Mouse (Mus musculus) mouse embryonic stem cell (cell line): ENCODE results near the gene Hrh2.

ENCODE experiments used
- in situ Hi-C, 2 experiments: fragments of 300-500 bp; cut with MboI; formaldehyde crosslinking; loops; 1 replicate in 1 of 2; 3 replicates in 1 of 2; pipeline ENCODE4 v1.14.3; 2019 to 2020; ENCODE audit warnings: low sequenced_read_pairs in 2 of 2, low pct_unique_long_range_greater_than_20kb in 1 of 2, mixed read lengths in 1 of 2; ENCODE audit not compliant: unreplicated experiment in 1 of 2

Hrh2 gene

DNA sequence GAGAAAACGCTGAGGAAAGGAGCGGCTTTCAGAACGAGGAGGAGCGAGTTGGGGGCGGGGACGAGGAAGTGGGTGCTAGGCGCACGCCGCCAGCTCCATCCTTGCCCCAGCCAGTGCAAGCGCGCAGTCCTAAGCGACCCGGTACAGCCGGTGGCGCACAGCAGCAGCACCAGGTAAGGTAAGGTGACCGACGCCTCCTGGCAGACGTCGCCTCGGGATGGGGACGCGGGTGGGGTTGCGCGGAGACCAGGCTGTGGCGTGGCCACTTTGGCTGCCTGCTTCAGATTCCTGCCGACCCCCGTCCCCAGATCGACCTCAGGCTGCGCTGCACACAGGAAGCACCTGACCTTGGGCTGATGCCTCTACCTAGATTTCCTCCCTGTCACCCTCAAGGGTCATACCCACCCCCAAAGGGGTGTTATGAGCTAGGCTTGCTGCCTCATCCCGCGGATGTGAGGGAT, at the start of gene Hrh2:
Gene Hrh2 (plus strand): TSS at position 109 of the 461 bp plus-strand sequence.
- in situ Hi-C loops = no loop called here

DNA sequence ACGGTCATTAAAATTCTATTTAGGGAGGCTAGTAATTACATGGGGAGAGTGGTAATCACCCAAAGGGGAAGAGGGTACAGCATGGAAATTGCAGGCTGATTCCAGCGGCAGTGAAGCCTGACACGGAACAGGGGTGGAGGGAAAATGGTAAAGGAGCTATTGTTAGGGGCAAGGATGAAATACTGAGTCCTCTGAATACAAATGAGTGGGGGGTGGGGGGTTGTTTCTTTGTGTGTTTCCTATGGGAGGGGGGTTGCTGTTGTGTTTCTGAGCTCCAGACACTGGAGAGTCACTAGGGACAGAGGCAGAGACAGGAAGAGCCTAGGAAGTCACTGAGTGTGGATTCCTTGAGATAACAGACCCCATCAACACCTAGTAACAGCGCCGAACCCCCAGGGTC, 48.1 kb upstream of the Hrh2 start:
- in situ Hi-C loops = no loop called here

DNA sequence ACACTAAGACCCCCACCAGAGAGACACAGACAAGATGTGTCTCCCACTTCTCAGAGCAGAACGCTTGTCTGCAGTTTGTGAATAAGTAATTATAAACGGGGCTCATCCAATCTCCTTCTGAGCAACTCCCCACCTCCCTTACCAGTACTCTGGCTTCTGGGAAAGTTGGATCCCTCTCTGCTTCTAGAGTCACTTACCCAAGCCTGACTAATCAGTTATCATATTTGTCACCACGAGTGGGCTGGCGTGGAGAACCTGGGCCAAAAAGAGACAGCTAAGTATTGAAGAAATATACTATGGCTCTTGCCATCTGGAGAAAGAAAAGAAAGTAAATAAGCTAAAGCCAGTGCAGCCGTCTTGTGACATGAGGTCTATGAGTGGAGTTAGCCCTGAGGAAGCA, 47.3 kb upstream of the Hrh2 start:
- in situ Hi-C loops = no loop called here

DNA sequence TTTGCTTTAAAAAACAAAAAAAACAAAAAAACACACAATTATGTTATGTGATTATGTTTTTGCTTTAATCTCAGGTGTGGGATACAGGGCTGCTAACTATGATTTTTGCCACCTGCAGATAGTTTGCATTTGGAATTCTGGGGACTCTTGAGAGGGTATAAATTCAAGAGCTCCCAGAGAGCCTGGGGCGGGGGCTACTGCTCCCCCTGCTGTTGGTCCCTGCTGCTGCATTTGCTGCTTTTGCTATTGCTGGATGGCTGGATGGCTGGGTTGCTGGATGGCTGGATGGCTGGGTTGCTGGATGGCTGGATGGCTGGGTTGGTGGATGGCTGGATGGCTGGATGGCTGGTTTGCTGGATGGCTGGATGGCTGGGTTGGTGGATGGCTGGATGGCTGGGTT, 44.6 kb upstream of the Hrh2 start:
- in situ Hi-C loops = no loop called here

DNA sequence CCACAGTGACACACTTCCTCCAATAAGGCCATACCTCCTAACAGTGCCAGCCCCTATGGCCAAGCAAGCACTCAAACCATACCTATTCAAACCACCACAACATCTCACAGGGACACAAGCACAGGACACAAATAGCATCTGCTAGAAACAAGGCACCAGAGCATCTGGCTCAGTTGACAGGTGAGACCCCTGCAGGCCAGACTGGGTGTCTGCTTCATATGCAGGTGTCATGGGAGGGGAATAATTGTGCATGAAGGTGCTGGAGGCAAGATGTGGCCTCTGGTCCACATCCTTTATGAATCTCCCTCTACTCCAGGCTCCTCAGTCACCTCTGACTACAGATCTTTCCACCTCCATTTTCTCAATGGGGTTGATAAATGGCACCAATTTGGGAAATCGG, 39.5 kb upstream of the Hrh2 start:
- in situ Hi-C loops = loop anchor here in 1 of 2 experiments (5.0 kb wide), 1 partner anchor 40 kb away; no protein-coding TSS in a partner anchor

DNA sequence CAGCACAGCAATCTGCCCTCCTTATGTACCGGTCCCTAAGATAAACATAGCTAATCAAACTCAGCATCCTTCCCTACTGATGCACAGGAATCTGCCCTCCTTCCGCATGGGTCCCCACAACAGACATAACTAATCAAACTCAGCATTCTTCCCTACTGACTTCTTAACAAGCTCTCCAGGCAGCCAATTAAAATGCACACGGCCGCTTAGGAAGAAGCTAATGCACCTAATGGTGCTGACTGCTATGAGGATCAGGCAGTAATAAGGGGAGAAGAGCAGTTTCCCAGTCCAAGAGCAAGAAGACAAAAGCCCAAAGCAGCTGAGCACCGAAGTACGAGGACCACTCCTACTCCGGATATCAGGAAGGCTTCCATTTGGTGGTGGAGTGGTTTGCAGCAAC, 39.0 kb upstream of the Hrh2 start:
- in situ Hi-C loops = loop anchor here in 1 of 2 experiments (5.0 kb wide), 1 partner anchor 41 kb away; no protein-coding TSS in a partner anchor

DNA sequence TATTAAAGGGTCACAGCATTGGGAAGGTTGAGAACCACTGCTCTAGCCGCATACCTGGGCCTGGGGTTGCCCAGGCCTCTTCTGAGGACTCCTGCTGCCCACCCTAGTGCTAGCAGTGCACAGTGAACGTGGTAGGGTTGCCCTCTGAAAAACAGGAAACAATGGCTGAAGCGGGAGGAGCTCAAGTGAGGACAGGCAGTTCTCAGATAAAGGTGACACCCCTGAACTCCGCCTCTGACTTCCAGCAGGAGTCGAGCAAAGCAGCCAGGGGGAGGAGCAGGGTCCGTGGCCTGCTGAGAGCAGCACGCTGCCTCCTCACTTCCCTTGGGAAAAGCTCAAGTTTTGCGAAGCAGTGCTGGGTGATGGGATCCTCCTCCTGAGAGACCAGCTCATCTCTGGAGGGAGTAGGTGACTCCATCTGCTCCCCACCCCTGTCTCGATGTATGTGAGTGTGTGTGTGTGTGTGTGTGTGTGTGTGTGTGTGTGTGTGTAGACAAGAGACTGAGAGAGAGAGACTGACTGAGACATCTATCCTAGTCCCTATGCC, 38.2 kb upstream of the Hrh2 start:
- in situ Hi-C loops = loop anchor here in 1 of 2 experiments (5.0 kb wide), 1 partner anchor 41 kb away; no protein-coding TSS in a partner anchor

GRCm38 (mm10) chr13:54155822-54156221, 36.1 kb upstream of the Hrh2 start:
- in situ Hi-C loops = no loop called here

- in situ Hi-C loops = no loop called here
Observed at GRCm38 (mm10) chr13:54159256-54159655, 32.7 kb upstream of the Hrh2 start.

- in situ Hi-C loops = no loop called here
Observed at GRCm38 (mm10) chr13:54159756-54160155, 32.2 kb upstream of the Hrh2 start.

- in situ Hi-C loops = no loop called here
Observed at GRCm38 (mm10) chr13:54160546-54160945, 31.4 kb upstream of the Hrh2 start.

DNA sequence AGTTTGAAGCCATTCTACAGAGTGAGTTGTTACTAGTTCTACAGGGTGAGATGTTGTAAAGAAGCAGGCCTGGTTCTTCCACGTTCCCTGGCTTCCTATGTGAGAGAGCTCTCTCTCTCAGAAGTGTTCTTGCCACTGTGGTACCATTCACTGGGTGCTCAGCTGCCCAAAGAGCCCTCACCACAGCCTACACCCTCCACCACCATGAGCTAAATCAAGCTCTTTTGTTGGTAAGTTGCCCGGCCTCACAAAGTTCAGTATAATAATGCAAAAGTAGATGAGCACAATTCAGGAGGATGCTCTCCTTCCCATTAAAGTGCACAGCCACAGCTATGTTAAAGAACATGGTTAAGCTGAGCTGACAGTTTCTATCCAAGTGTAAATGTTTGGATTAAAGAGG, 30.4 kb upstream of the Hrh2 start:
- in situ Hi-C loops = no loop called here

- in situ Hi-C loops = no loop called here
Observed at GRCm38 (mm10) chr13:54163363-54163762, 28.6 kb upstream of the Hrh2 start.

GRCm38 (mm10) chr13:54164462-54164861, 27.5 kb upstream of the Hrh2 start:
- in situ Hi-C loops = no loop called here

GRCm38 (mm10) chr13:54165066-54165465, 26.9 kb upstream of the Hrh2 start:
- in situ Hi-C loops = no loop called here

- in situ Hi-C loops = no loop called here
Observed at GRCm38 (mm10) chr13:54165765-54166164, 26.2 kb upstream of the Hrh2 start.

GRCm38 (mm10) chr13:54167036-54167435, 24.9 kb upstream of the Hrh2 start:
- in situ Hi-C loops = no loop called here

- in situ Hi-C loops = no loop called here
Observed at GRCm38 (mm10) chr13:54168675-54169074, 23.3 kb upstream of the Hrh2 start.

- in situ Hi-C loops = loop anchor here (5.0 to 10.0 kb wide), 2 partner anchors 62 to 65 kb away; no protein-coding TSS in a partner anchor
Observed at GRCm38 (mm10) chr13:54170288-54170687, 21.6 kb upstream of the Hrh2 start.

GRCm38 (mm10) chr13:54171346-54171745, 20.6 kb upstream of the Hrh2 start:
- in situ Hi-C loops = loop anchor here (5.0 to 10.0 kb wide), 2 partner anchors 61 to 63 kb away; no protein-coding TSS in a partner anchor
